Mouse (Mus musculus) lung, postnatal 10 days (tissue): Measurements from ENCODE around the gene Ints11.

Experiments used
- DNase-seq: peaks from one replicate; pipeline ENCODE4 v3.0.0; 2021

Ints11 gene

GRCm38 (mm10) chr4:155848434-155849095 lies 20.8 kb upstream of the Ints11 start:
- DNase-seq = no peak

GRCm38 (mm10) chr4:155849391-155849790 lies 20.0 kb upstream of the Ints11 start:
- DNase-seq = no peak

- no peak for DNase-seq
These were observed 19.4 kb upstream of the Ints11 start for GRCm38 (mm10) chr4:155849792-155850451.

- no peak for DNase-seq
These were observed 18.0 kb upstream of the Ints11 start for GRCm38 (mm10) chr4:155851368-155851767.

GRCm38 (mm10) chr4:155851951-155852411 lies 17.4 kb upstream of the Ints11 start:
- peak; percentile 25 for DNase-seq

- DNase-seq = no peak
These were observed 15.9 kb upstream of the Ints11 start for GRCm38 (mm10) chr4:155853421-155853820.

- DNase-seq = no peak
These were observed 14.4 kb upstream of the Ints11 start for GRCm38 (mm10) chr4:155854991-155855390.

- DNase-seq = no peak
These were observed 13.3 kb upstream of the Ints11 start for GRCm38 (mm10) chr4:155856071-155856470.

GRCm38 (mm10) chr4:155856881-155857280 lies 12.5 kb upstream of the Ints11 start:
- no peak for DNase-seq

- DNase-seq = peak; percentile 74
These were observed 10.0 kb upstream of the Ints11 start for GRCm38 (mm10) chr4:155859318-155859717.

GRCm38 (mm10) chr4:155861787-155862186 lies 7.6 kb upstream of the Ints11 start:
- DNase-seq = no peak

- DNase-seq = no peak
These were observed 6.3 kb upstream of the Ints11 start, which contains the start of gene Tas1r3 for GRCm38 (mm10) chr4:155863001-155863400. Tas1r3 (minus strand) TSS chr4:155863362.

GRCm38 (mm10) chr4:155868614-155869298 lies 590 bp upstream of the Ints11 start:
- DNase-seq = peak; percentile 39

- no peak for DNase-seq
These were observed 2.1 kb downstream of the Ints11 start for GRCm38 (mm10) chr4:155871404-155871803.

- DNase-seq = no peak
These were observed 14.2 kb downstream of the Ints11 start for GRCm38 (mm10) chr4:155883587-155883986.

- no peak for DNase-seq
These were observed 17.0 kb downstream of the Ints11 start for GRCm38 (mm10) chr4:155886330-155886729.

GRCm38 (mm10) chr4:155887674-155888073 lies 18.3 kb downstream of the Ints11 start:
- no peak for DNase-seq

GRCm38 (mm10) chr4:155888181-155888580 lies 18.8 kb downstream of the Ints11 start:
- no peak for DNase-seq

- no peak for DNase-seq
These were observed 20.0 kb downstream of the Ints11 start for GRCm38 (mm10) chr4:155889316-155889715.

- DNase-seq = no peak
These were observed 21.7 kb downstream of the Ints11 start for GRCm38 (mm10) chr4:155891011-155891471.

- DNase-seq = peak; percentile 97
These were observed 22.2 kb downstream of the Ints11 start, which contains the start of the genes Pusl1 and Acap3 for GRCm38 (mm10) chr4:155891551-155892001. Pusl1 (minus strand) TSS chr4:155891781. Acap3 (plus strand) TSS chr4:155891822.

GRCm38 (mm10) chr4:155892017-155892416 lies 22.7 kb downstream of the Ints11 start:
- DNase-seq = peak; percentile 92
